Mouse (Mus musculus): ENCODE results near the gene Kcnab1.

- no peak for TF ChIP-seq CTCF (IDR thresholded peaks at IDR 0.05; ENCODE audit: low read depth)
- TF ChIP-seq EP300 (optimal IDR thresholded peaks at IDR 0.05) = no peak
Observed at GRCm38 (mm10) chr3:65365921-65366710, 256.9 kb downstream of the Kcnab1 start.

All from stomach, postnatal 0 days (tissue).